Mouse (Mus musculus): ENCODE results near the gene Abi3. TPM values are rescaled to one million over a fixed set of nuclear protein-coding genes. Genes with fewer than 3 reads are reported as not detected.
A peak's percentile ranks its signal among the peaks of the same experiment; 100 is the strongest.
"Not testable (repeated sequence)": the region's sequence is repeated elsewhere in the genome, so short reads cannot be mapped to it uniquely, and the experiment has no call there.

The Abi3 gene
- polyA plus RNA-seq (2012; rRNA removed), result 21.8 and 25.0 TPM in 2 replicates

DNA sequence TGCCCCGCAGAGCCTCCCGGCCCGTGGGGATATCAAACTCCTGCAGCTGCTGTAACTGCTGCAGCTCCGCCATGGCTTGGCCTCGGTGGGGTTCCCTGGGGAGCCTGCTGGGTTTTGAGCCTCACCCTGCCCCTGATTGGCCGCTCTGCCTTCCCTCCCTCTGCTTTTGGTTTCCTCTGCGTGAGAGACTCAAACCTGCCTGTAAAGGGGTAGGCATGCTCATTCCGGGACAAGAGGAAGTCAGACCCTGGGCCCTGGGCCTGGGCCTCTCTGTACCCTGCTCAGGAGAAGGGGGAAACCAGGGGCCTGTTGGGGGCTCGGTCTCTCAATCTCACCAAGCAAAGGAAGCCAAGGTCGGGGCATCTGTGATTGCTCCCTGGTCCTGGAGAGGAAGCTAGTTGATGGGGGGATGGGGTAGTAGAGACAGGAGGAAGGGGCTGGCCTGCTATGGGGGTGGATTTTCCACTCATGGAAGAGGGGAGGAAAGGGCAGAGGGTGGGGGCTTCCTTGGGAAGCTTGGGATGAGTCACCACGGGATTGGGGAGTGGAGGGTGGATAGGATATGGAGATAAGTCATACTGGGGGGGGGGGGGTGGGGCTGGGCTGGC, at the start of gene Abi3:
Abi3 (minus strand) TSS at position 403 of the 608 bp plus-strand sequence.
- Histone ChIP-seq H3K36me3 (ENCODE audit: control insufficient read depth, insufficient read depth, low read length) (no peaks in the 10 kb centered on the region), H3K27me3 (replicated peaks; ENCODE audit: control insufficient read depth, insufficient read depth, low read length) (no peaks in the 10 kb centered on the region), H3K4me3 (ENCODE audit: insufficient read depth, low read depth, low read length) (peak within 1 kb of the TSS; percentile 62), H3K4me1 (ENCODE audit: control insufficient read depth, insufficient read depth, low read length) (peaks cover 2% of the 10 kb centered on the region; the same call in 1 of the 2 replicates), H3K27ac (ENCODE audit: insufficient read depth, low read depth, low read length) (peak within 1 kb of the TSS; percentile 88)
- DNase-seq, result peak; percentile 81
- TF ChIP-seq CTCF (conservative IDR thresholded peaks at IDR 0.05; ENCODE audit: insufficient read depth, insufficient read length, low read depth, low read length) (no peak), POLR2A (IDR thresholded peaks at IDR 0.05; ENCODE audit: low read depth, low read length) (peak; percentile 33)
- WGBS, result 27% methylated on average over 11 of the region's 11 CpGs

DNA sequence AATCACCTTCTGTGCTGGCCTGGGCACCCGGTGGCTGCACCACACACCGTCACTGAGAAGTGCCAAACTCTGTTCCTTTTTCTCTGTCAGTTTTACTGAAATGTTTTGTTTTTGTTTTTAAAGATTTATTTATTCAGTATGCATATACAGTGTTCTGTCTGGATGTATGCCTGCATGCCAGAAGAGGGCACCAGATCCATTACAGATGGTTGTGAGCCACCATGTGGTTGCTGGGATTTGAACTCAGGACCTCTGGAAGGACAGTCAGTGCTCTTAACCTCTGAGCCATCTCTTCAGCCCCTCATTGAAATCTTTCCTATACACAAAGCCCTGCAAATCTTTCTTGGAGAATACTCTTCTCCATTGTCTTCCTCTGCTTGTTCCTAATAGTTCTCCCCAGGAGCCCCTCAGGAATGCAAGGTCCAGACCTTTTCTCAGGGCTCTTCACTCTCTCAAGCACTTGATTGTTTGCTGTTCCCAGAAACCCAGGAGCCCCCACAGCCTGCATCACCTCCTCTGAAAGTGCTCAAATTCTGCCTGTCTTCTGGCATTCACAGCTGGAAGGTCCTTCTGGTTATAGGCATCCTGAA, 48.3 kb upstream of the Abi3 start:
- TF ChIP-seq CTCF (conservative IDR thresholded peaks at IDR 0.05; ENCODE audit: insufficient read depth, insufficient read length, low read depth, low read length), result no peak
- TF ChIP-seq POLR2A (IDR thresholded peaks at IDR 0.05; ENCODE audit: low read depth, low read length), result no peak
- WGBS, result 70% methylated on average over 2 of the region's 2 CpGs

GRCm38 (mm10) chr11:95879861-95880260, 37.6 kb upstream of the Abi3 start:
- H3K27ac ChIP-seq (ENCODE audit: insufficient read depth, low read depth, low read length); H3K27me3 ChIP-seq (replicated peaks; ENCODE audit: control insufficient read depth, insufficient read depth, low read length); H3K36me3 ChIP-seq (ENCODE audit: control insufficient read depth, insufficient read depth, low read length); H3K4me3 ChIP-seq (ENCODE audit: insufficient read depth, low read depth, low read length); H3K4me1 ChIP-seq (ENCODE audit: control insufficient read depth, insufficient read depth, low read length): not testable (repeated sequence)
- WGBS, result 41% methylated on average over 2 of the region's 2 CpGs
- peak; percentile 54 for DNase-seq

More for the DNA sequence above, 48.3 kb upstream of the Abi3 start:
- Histone ChIP-seq H3K36me3 (ENCODE audit: control insufficient read depth, insufficient read depth, low read length) (no peaks in the 10 kb centered on the region), H3K4me1 (ENCODE audit: control insufficient read depth, insufficient read depth, low read length) (no peaks in the 10 kb centered on the region), H3K27ac (ENCODE audit: insufficient read depth, low read depth, low read length) (no peak overlapping the region), H3K4me3 (ENCODE audit: insufficient read depth, low read depth, low read length) (no peak overlapping the region), H3K27me3 (replicated peaks; ENCODE audit: control insufficient read depth, insufficient read depth, low read length) (peaks cover 3% of the 10 kb centered on the region; the same call in 1 of the 2 replicates)
- no peak for DNase-seq

DNA sequence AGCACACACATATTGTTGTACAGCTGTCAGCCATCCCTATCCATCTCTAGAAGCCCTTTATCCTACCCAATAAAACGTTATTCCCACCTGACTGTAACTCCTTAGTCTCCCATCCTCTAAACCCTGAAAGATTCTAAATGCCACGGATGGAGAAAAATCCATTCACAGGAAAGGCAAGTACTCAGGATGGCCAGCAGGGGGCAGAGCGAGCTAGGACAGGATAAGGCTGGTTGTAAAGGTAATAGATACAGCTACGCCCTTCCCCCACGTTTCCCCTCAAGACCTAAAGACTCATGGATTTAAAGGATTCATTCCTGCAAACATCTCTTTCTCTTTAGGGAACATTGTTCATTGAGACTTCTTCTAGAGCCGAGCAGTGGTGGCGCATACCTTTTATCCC, 34.0 kb upstream of the Abi3 start:
- Histone ChIP-seq H3K27ac (ENCODE audit: insufficient read depth, low read depth, low read length) (no peak overlapping the region), H3K4me1 (ENCODE audit: control insufficient read depth, insufficient read depth, low read length) (no peaks in the 10 kb centered on the region), H3K36me3 (ENCODE audit: control insufficient read depth, insufficient read depth, low read length) (no peaks in the 10 kb centered on the region), H3K27me3 (replicated peaks; ENCODE audit: control insufficient read depth, insufficient read depth, low read length) (no peaks in the 10 kb centered on the region; the same call in 1 of the 2 replicates), H3K4me3 (ENCODE audit: insufficient read depth, low read depth, low read length) (no peak overlapping the region)
- peak; percentile 59 for DNase-seq
- 23% methylated on average over 7 of the region's 7 CpGs for WGBS
- TF ChIP-seq CTCF (conservative IDR thresholded peaks at IDR 0.05; ENCODE audit: insufficient read depth, insufficient read length, low read depth, low read length) (peak; percentile 92), POLR2A (IDR thresholded peaks at IDR 0.05; ENCODE audit: low read depth, low read length) (no peak)

GRCm38 (mm10) chr11:95875804-95876203, 33.5 kb upstream of the Abi3 start:
- no peaks in the 10 kb centered on the region for H3K36me3 ChIP-seq (ENCODE audit: control insufficient read depth, insufficient read depth, low read length)
- DNase-seq, result no peak
- H3K4me1 ChIP-seq (ENCODE audit: control insufficient read depth, insufficient read depth, low read length), result no peaks in the 10 kb centered on the region
- WGBS, result 34% methylated on average over 9 of the region's 9 CpGs
- no peak overlapping the region for H3K4me3 ChIP-seq (ENCODE audit: insufficient read depth, low read depth, low read length)
- H3K27me3 ChIP-seq (replicated peaks; ENCODE audit: control insufficient read depth, insufficient read depth, low read length), result no peaks in the 10 kb centered on the region
- no peak overlapping the region for H3K27ac ChIP-seq (ENCODE audit: insufficient read depth, low read depth, low read length)
- TF ChIP-seq CTCF (conservative IDR thresholded peaks at IDR 0.05; ENCODE audit: insufficient read depth, insufficient read length, low read depth, low read length), result no peak
- TF ChIP-seq POLR2A (IDR thresholded peaks at IDR 0.05; ENCODE audit: low read depth, low read length), result no peak

DNA sequence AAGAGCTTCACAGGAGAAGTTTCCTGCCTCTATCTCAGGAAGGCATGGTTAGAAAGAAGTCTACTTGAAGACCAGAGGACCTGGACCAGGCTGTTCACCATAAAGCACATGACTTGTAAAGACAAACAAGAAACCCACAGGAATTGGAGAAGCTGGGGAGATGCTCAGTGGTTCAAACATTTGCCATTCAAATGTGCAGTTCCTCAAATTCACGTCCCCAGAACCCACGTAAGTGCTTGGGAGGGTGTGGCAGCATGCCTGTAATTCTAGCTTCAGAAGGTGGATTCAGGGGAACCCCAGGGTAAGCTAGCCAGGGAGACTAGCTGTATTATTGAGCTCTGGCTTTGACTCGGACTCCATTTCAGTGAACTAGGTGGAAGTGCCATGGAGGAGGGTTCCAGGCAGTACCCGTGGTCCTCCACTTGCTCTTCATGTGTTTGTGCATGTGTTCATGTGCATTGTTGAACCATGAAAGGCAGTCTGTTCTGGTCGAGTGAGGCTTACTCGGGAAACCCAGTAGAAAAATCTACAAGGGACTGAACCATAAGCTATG, 27.7 kb upstream of the Abi3 start:
- Histone ChIP-seq H3K36me3 (ENCODE audit: control insufficient read depth, insufficient read depth, low read length) (no peaks in the 10 kb centered on the region), H3K4me3 (ENCODE audit: insufficient read depth, low read depth, low read length) (no peak overlapping the region), H3K27me3 (replicated peaks; ENCODE audit: control insufficient read depth, insufficient read depth, low read length) (no peaks in the 10 kb centered on the region), H3K27ac (ENCODE audit: insufficient read depth, low read depth, low read length) (no peak overlapping the region), H3K4me1 (ENCODE audit: control insufficient read depth, insufficient read depth, low read length) (no peaks in the 10 kb centered on the region)
- WGBS, result 75% methylated on average over 6 of the region's 6 CpGs
- DNase-seq, result no peak
- TF ChIP-seq POLR2A (IDR thresholded peaks at IDR 0.05; ENCODE audit: low read depth, low read length), result no peak
- TF ChIP-seq CTCF (conservative IDR thresholded peaks at IDR 0.05; ENCODE audit: insufficient read depth, insufficient read length, low read depth, low read length), result no peak

GRCm38 (mm10) chr11:95869442-95869841, 27.2 kb upstream of the Abi3 start:
- H3K27me3 ChIP-seq (replicated peaks; ENCODE audit: control insufficient read depth, insufficient read depth, low read length), result no peaks in the 10 kb centered on the region
- H3K27ac ChIP-seq (ENCODE audit: insufficient read depth, low read depth, low read length), result no peak overlapping the region
- H3K4me3 ChIP-seq (ENCODE audit: insufficient read depth, low read depth, low read length), result no peak overlapping the region
- H3K4me1 ChIP-seq (ENCODE audit: control insufficient read depth, insufficient read depth, low read length), result no peaks in the 10 kb centered on the region
- H3K36me3 ChIP-seq (ENCODE audit: control insufficient read depth, insufficient read depth, low read length), result no peaks in the 10 kb centered on the region
- DNase-seq, result no peak
- TF ChIP-seq POLR2A (IDR thresholded peaks at IDR 0.05; ENCODE audit: low read depth, low read length) (no peak), CTCF (conservative IDR thresholded peaks at IDR 0.05; ENCODE audit: insufficient read depth, insufficient read length, low read depth, low read length) (no peak)
- 76% methylated on average over 4 of the region's 4 CpGs for WGBS
